Mouse (Mus musculus) limb, embryonic 11.5 days (tissue): ENCODE results near the gene Plagl2. TPM values are rescaled to one million over a fixed set of nuclear protein-coding genes. Genes with fewer than 3 reads are reported as not detected.
"Not testable (repeated sequence)": the region's sequence is repeated elsewhere in the genome, so short reads cannot be mapped to it uniquely, and the experiment has no call there.

Experiments
- ATAC-seq: fragments of 200-750 bp; cut with Nextera tagmentation; 2 replicates; pipeline ENCODE4 v1.8.0; 2017; ENCODE audit warnings: low read depth; ENCODE audit not compliant: insufficient number of reproducible peaks, low FRiP score, low TSS enrichment
- DNase-seq: peaks from one replicate; pipeline ENCODE4 v3.0.0-alpha.2; 2015; ENCODE audit warnings: low spot score
- H3K27ac ChIP-seq: fragments of 300-500 bp; sonication (generic); replicated peaks from 2 replicates; pipeline ENCODE4 v1.5.1; 2014; ENCODE audit warnings: low read depth, mild to moderate bottlenecking, low read length
- H3K27me3 ChIP-seq: fragments of 300-500 bp; sonication (generic); 2 replicates; pipeline ENCODE4 v1.6.1; 2014; ENCODE audit warnings: mild to moderate bottlenecking, low read length, mixed read lengths; ENCODE audit not compliant: control insufficient read depth, insufficient read depth
- H3K36me3 ChIP-seq: fragments of 300-500 bp; sonication (generic); 2 replicates; pipeline ENCODE4 v1.6.1; 2014; ENCODE audit warnings: mild to moderate bottlenecking, low read length, moderate library complexity, mixed read lengths; ENCODE audit not compliant: control insufficient read depth, insufficient read depth
- H3K4me1 ChIP-seq: fragments of 300-500 bp; sonication (generic); 2 replicates; pipeline ENCODE4 v1.6.1; 2014; ENCODE audit warnings: low read length, mixed read lengths; ENCODE audit not compliant: control insufficient read depth, insufficient read depth
- H3K4me2 ChIP-seq: fragments of 300-500 bp; sonication (generic); 2 replicates; pipeline ENCODE4 v1.6.1; 2014; ENCODE audit warnings: low read depth, mild to moderate bottlenecking, moderate library complexity; ENCODE audit not compliant: severe bottlenecking
- H3K4me3 ChIP-seq: fragments of 300-500 bp; sonication (generic); 2 replicates; pipeline ENCODE4 v1.5.1; 2014; ENCODE audit warnings: low read depth, low read length
- H3K9ac ChIP-seq: fragments of 300-500 bp; sonication (generic); 2 replicates; pipeline ENCODE4 v1.6.1; 2014; ENCODE audit warnings: mild to moderate bottlenecking, low read length
- H3K9me3 ChIP-seq: fragments of 300-500 bp; sonication (generic); 2 replicates; pipeline ENCODE4 v1.6.1; 2016; ENCODE audit warnings: low read length; ENCODE audit not compliant: control insufficient read depth
- WGBS: fragments of 180-500 bp; shearing (Covaris S2); extraction: QIAGEN DNeasy Blood & Tissue Kit; methylation state at CpG from one replicate; pipeline ENCODE4 v1.1.7; 2014; 5-methylcytosine and 5-hydroxymethylcytosine counted together
- polyA plus RNA-seq: library from polyadenylated mRNA; unstranded; fragments of >200 nt; fragmentation: Nextera tagmentation; extraction: Ambion mirVana; gene quantifications from 2 replicates; pipeline ENCODE4 v1.2.1, GENCODE M21; 2014

Plagl2 gene
- polyA plus RNA-seq, 1 experiment from 2014 or later: 29.6 TPM

DNA sequence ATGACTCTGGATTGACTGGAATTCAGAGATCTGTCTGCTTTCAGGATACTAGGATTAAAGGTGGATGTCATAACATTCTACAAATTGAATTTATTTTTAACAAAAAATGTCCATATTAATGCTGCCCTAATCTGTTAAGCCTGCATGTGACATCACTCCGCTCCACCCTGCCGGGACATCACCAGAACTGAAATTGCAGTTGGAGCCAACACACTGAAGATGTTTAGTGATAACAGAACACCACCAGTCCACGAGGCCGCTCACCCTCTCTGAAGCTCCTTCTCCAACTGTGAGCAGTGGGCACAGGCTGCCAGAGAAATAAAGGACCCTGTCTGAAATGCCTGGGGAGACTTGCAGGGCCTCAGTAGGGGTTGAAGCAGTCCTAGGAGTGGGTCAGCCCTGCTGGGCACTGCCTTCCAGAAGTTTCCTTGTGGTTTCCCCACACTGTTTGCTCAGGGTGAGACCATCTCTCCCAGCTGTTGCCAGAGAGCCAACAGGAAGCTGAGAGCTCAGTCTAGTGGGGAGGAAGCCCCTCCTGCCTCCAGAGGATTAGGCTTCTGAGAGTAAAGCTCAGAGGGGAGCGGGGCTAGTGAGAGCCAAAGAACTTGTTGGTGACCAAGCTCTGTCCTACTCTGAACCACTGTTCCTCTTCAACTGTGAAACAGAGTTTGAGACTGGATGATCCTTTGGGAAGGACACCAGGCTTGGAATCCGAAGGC, 33.1 kb upstream of the Plagl2 start:
- H3K4me1 ChIP-seq, H3K36me3 ChIP-seq, DNase-seq, H3K27me3 ChIP-seq, ATAC-seq, H3K4me3 ChIP-seq, H3K27ac ChIP-seq, H3K9ac ChIP-seq, H3K4me2 ChIP-seq, H3K9me3 ChIP-seq: not testable (repeated sequence)
- WGBS: 73% methylated on average over 6 of the region's 6 CpGs

DNA sequence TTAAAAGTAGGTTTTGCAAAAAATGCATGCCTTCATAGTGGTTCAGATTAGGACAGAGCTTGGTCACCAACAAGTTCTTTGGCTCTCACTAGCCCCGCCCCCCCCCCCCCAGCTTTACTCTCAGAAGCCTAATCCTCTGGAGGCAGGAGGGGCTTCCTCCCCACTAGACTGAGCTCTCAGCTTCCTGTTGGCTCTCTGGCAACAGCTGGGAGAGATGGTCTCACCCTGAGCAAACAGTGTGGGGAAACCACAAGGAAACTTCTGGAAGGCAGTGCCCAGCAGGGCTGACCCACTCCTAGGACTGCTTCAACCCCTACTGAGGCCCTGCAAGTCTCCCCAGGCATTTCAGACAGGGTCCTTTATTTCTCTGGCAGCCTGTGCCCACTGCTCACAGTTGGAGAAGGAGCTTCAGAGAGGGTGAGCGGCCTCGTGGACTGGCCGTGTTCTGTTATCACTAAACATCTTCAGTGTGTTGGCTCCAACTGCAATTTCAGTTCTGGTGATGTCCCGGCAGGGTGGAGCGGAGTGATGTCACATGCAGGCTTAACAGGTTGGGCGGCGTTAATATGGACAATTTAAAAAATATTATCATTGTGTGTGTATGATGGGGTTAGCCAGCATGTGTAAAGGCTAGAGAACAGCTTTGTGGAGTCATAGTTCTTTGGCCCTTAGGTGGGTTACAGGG, 29.1 kb upstream of the Plagl2 start:
- H3K9ac ChIP-seq, H3K4me1 ChIP-seq, H3K36me3 ChIP-seq, ATAC-seq, H3K4me3 ChIP-seq, DNase-seq, H3K4me2 ChIP-seq, H3K9me3 ChIP-seq, H3K27me3 ChIP-seq, H3K27ac ChIP-seq: not testable (repeated sequence)
- 78% methylated on average over 8 of the region's 8 CpGs for WGBS

DNA sequence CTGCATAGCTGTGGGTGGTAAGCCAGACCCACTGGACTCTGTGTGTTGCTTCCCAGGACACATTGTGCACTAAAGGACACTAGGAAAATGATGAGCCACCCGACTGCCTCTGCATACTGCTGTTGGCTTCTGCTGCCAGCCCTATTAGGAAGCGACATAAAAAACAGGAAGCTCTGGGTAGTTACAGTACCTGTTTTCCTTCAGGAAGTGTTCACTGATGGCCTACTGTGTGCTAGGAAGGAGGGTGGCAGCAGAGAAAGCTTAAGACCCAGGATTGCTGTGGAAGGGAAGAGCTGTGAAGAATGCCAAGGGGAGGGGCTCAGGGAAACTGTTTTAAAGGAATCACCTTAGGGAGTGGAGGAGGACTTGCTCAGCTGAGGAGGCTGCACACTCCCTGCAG, 26.1 kb upstream of the Plagl2 start:
- Histone ChIP-seq H3K4me2 (no peak overlapping the region), H3K9ac (no peak overlapping the region), H3K27ac (no peak overlapping the region), H3K36me3 (peaks cover 11% of the 10 kb centered on the region; the same call in 1 of the 2 replicates), H3K9me3 (no peaks in the 10 kb centered on the region), H3K27me3 (no peaks in the 10 kb centered on the region), H3K4me1 (no peaks in the 10 kb centered on the region), H3K4me3 (no peak overlapping the region)
- WGBS: 83% methylated on average over 2 of the region's 2 CpGs
- DNase-seq: no peak
- ATAC-seq: no peak

DNA sequence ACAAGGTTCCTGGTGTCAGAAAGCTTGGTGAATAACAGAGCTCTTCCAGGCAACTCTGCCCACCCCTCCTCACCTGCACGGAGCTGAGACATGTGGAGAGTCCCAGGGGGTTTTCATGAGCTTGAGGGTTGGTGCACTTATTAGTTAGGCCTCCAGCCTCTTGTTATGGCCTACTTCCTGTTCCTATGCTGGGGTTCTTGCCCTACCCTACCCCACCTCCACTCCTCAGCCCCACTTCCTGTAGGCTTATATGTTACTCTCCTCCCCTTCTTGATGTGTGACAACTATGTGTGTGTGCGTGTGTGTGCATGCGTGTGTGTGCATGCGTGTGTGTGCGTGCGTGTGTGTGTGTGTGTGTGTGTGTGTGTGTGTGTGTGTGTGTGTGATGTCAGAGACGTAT, 21.8 kb upstream of the Plagl2 start:
- ATAC-seq (no peak), DNase-seq (no peak)
- Histone ChIP-seq H3K36me3 (peaks cover 14% of the 10 kb centered on the region; the same call in 1 of the 2 replicates), H3K27ac (no peak overlapping the region), H3K4me2 (no peak overlapping the region), H3K9me3 (no peaks in the 10 kb centered on the region), H3K4me3 (no peak overlapping the region), H3K27me3 (no peaks in the 10 kb centered on the region), H3K4me1 (no peaks in the 10 kb centered on the region), H3K9ac (no peak overlapping the region)
- WGBS: 93% methylated on average over 7 of the region's 7 CpGs

DNA sequence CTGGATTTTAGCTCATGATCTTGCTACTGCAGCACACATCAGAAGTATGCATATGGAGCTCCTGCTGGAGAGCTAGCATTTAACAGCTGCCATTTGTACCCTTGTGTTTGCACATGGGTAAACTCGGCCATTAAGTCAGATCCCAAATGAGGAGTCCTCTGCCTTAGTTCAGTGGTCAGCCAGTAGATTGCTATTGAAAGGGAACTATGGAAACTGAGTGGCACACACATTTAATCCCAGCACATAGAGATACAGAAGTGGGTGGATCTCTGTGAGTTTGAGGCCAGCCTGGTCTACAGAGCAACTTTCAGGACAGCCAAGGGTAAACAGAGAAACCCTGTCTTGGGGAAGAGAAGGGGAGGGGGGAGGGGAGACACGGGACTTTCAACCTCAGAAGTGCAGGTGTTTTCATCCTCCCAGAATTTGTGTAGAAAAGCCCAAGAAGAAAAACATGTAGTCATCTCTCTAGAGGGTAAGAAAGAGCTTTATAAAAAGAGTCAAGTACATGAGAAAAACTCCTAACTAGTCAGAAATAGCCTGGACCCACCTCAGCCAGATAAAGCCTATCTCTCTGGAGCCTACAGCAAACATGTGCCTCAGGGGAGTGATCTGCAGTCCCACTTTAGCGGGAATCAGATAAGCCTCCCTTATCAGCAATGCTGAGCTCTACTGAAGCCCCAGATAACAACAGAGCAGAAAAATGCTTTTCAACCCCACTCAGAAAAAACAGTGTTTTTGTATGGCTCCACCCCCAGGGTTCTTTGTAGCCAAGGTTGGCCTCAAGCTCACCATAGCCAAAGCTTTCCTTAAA, 18.8 kb upstream of the Plagl2 start:
- Histone ChIP-seq H3K4me3 (no peak overlapping the region), H3K27me3 (no peaks in the 10 kb centered on the region), H3K36me3 (peaks cover 5% of the 10 kb centered on the region; the same call in 1 of the 2 replicates), H3K4me1 (no peaks in the 10 kb centered on the region), H3K27ac (no peak overlapping the region), H3K9me3 (no peaks in the 10 kb centered on the region), H3K4me2 (no peak overlapping the region), H3K9ac (no peak overlapping the region)
- WGBS: 66% methylated on average over 3 of the region's 3 CpGs
- ATAC-seq (no peak), DNase-seq (no peak)

DNA sequence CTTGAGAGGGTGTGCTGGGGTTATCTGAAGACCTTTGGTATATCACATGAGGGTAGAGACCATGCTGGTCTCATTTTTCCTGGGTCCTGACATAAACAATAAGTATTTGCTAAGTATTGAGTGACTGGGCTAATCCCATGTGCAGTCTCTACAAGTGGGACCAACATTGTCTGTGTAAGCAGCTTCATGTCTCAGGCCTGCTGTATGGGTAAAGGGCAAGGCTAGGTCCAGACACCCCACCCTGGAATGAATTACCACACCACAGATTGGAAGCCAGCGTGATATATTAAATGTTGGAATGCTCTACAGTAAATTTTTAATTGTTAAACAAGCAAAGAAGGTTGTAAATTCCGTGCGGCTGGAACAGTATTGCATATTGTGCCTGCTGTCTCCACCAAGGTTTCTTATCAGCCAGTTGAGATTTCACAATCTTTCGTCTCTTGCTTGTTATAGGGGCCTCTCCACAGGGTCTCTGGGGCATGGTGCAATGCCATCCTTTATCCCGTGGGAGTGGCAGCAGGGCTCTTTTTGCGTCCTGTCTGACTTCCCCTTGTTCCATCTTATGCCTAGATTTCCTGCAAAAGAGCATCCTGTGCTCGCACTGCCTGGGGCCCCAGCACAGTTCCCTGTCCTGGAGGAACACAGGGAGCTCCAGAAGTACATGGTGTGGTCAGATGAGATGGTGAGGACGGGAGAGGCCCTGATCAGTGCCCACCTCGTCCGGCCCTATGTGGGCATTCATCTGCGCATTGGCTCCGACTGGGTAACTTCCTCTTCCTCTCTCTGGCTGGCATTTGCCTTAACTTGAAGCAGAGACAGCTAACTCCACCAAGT, 18.0 kb upstream of the Plagl2 start:
- Histone ChIP-seq H3K9ac (no peak overlapping the region), H3K27me3 (no peaks in the 10 kb centered on the region), H3K4me3 (no peak overlapping the region), H3K9me3 (no peaks in the 10 kb centered on the region), H3K4me1 (no peaks in the 10 kb centered on the region), H3K36me3 (peaks cover 8% of the 10 kb centered on the region; the same call in 1 of the 2 replicates), H3K27ac (no peak overlapping the region), H3K4me2 (no peak overlapping the region)
- 88% methylated on average over 12 of the region's 12 CpGs for WGBS
- no peak for ATAC-seq
- no peak for DNase-seq

DNA sequence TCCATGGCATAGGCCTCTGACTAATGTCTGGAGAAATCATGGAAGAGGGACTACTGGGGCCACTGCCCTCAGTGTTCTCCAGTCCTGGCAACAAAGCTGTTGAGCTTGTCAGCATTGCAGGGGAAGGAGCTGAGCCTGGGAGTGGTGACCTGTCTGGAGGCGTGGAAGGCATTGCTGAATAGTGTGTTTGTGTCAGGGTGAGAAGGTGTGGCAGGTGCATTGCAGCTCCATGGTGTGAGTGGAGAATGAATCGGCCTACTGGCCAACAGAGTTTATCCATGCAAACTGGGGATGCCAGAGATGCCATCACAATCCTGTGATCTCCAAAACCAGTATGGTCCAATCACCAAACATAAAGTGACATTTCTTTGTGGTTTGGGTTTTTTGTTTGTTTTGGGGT, 15.4 kb upstream of the Plagl2 start:
- ATAC-seq (no peak), DNase-seq (no peak)
- Histone ChIP-seq H3K4me2 (no peak overlapping the region), H3K27ac (no peak overlapping the region), H3K4me1 (no peaks in the 10 kb centered on the region), H3K27me3 (no peaks in the 10 kb centered on the region), H3K9me3 (no peaks in the 10 kb centered on the region), H3K4me3 (no peak overlapping the region), H3K9ac (no peak overlapping the region), H3K36me3 (peaks cover 5% of the 10 kb centered on the region; the same call in 1 of the 2 replicates)
- WGBS: 81% methylated on average over 2 of the region's 2 CpGs

DNA sequence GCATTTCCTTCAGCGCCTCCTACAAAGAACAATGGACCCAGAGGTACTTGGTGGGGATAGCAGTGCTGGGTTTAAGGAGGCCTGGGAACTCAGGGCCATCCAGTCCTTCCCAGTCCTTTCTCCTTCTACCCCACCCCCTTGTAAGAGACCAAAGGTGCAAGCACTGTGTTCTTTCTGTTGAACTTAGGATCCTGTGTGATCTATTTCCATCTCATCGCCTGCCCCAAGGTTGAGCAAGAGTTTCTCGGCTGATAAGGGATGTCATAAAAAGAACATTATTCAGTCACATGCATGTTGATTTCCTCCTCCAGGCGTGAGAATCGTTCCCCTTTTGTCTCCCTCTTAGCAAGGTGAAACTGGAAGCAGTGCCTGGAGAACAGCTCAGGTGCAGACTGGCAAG, 8.5 kb upstream of the Plagl2 start:
- Histone ChIP-seq H3K27me3 (no peaks in the 10 kb centered on the region), H3K9me3 (no peaks in the 10 kb centered on the region), H3K4me1 (no peaks in the 10 kb centered on the region), H3K36me3 (peaks cover 13% of the 10 kb centered on the region), H3K4me3 (no peak overlapping the region), H3K4me2 (no peak overlapping the region), H3K9ac (no peak overlapping the region), H3K27ac (no peak overlapping the region)
- 91% methylated on average over 5 of the region's 5 CpGs for WGBS
- no peak for DNase-seq
- no peak for ATAC-seq
